Mouse (Mus musculus) ES-Bruce4 (cell line): Measurements from ENCODE around the gene Ninj2.

Experiments used
- CTCF ChIP-seq: IDR thresholded peaks from one replicate; pipeline ENCODE4 v1.8.1; 2011; ENCODE audit warnings: low read depth, low read length
- POLR2A ChIP-seq: IDR thresholded peaks from one replicate; pipeline ENCODE4 v1.8.1; 2011; ENCODE audit warnings: low read length; ENCODE audit not compliant: insufficient read depth

DNA sequence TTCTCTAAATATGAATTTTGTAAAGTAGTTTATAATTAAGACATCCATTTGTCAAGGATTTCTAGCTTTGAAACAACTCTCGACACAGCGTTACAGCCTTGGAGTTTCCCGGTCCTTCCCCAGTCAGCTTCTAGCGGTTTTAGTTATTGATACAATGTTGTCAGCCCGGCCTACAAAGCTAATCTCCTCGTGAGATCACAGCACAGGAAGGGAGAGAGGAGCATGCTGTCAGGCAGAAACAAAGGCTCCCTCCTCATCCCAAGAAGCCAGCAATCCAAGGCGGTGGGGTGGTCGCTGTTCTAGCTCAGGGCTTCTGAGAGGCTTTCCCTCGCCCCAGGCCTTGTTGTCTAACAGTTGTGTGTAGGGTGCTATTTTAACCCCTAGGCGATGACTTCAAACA is 101.2 kb downstream of the Ninj2 start:
- TF ChIP-seq CTCF (no peak), POLR2A (no peak)
